Mouse (Mus musculus) midbrain, postnatal 0 days (tissue): ENCODE data around the gene G6pc2. TPM values are rescaled to one million over a fixed set of nuclear protein-coding genes. Genes with fewer than 3 reads are reported as not detected.

Source experiments
- ATAC-seq: fragments of 200-750 bp; cut with Nextera tagmentation; 2 replicates; pipeline ENCODE4 v1.8.0; 2017; ENCODE audit warnings: moderate number of reproducible peaks, mild to moderate bottlenecking, moderate TSS enrichment, moderate library complexity; ENCODE audit not compliant: low FRiP score
- DNase-seq: peaks from one replicate; pipeline ENCODE4 v3.0.0-alpha.2; 2015; ENCODE audit warnings: low spot score
- H3K27ac ChIP-seq: fragments of 300-500 bp; sonication (generic); 2 replicates; pipeline ENCODE4 v1.5.1; 2014; ENCODE audit warnings: low read depth, mild to moderate bottlenecking, low read length, mixed read lengths
- H3K27me3 ChIP-seq: fragments of 300-500 bp; sonication (generic); 2 replicates; pipeline ENCODE4 v1.6.1; 2014; ENCODE audit warnings: low read length, control low read depth, mixed read lengths; ENCODE audit not compliant: insufficient read depth
- H3K36me3 ChIP-seq: fragments of 300-500 bp; sonication (generic); 2 replicates; pipeline ENCODE4 v1.6.1; 2014; ENCODE audit warnings: low read length, control low read depth, mixed read lengths; ENCODE audit not compliant: insufficient read depth
- H3K4me1 ChIP-seq: fragments of 300-500 bp; sonication (generic); 2 replicates; pipeline ENCODE4 v1.6.1; 2014; ENCODE audit warnings: mild to moderate bottlenecking, control low read depth, antibody characterized with exemption, low read length, mixed read lengths; ENCODE audit not compliant: insufficient read depth
- H3K4me2 ChIP-seq: fragments of 300-500 bp; sonication (generic); 2 replicates; pipeline ENCODE4 v1.6.1; 2014; ENCODE audit warnings: low read depth, mild to moderate bottlenecking, low read length, mixed read lengths; ENCODE audit not compliant: poor library complexity, severe bottlenecking
- H3K4me3 ChIP-seq: fragments of 300-500 bp; sonication (generic); 2 replicates; pipeline ENCODE4 v1.5.1; 2014; ENCODE audit warnings: low read depth, mild to moderate bottlenecking, low read length, moderate library complexity
- H3K9ac ChIP-seq: fragments of 300-500 bp; sonication (generic); replicated peaks from 2 replicates; pipeline ENCODE4 v1.6.1; 2014; ENCODE audit warnings: mild to moderate bottlenecking, low read length, moderate library complexity, mixed read lengths; ENCODE audit not compliant: poor library complexity, severe bottlenecking
- H3K9me3 ChIP-seq: fragments of 300-500 bp; sonication (generic); 2 replicates; pipeline ENCODE4 v1.6.1; 2016; ENCODE audit warnings: low read length, control low read depth
- CTCF ChIP-seq: IDR thresholded peaks from 2 replicates; pipeline ENCODE4 v1.5.1; 2016; ENCODE audit warnings: antibody characterized with exemption, mild to moderate bottlenecking
- WGBS: fragments of 180-500 bp; shearing (Covaris S2); extraction: QIAGEN DNeasy Blood & Tissue Kit; methylation state at CpG from one replicate; pipeline ENCODE4 v1.1.7; 2014; 5-methylcytosine and 5-hydroxymethylcytosine counted together
- polyA plus RNA-seq: library from polyadenylated mRNA; unstranded; fragments of >200 nt; fragmentation: Nextera tagmentation; extraction: Ambion mirVana; gene quantifications from 2 replicates; pipeline ENCODE4 v1.2.1, GENCODE M21; 2015
- total RNA-seq: library from RNA; depleted of rRNA; stranded (reverse); fragments of >200 nt; gene quantifications from 2 replicates; pipeline ENCODE4 v1.2.3, GENCODE M21; 2014; rRNA removed

G6pc2 gene
- total and polyA plus RNA-seq, 2 experiments from 2014 or later = 0.17 TPM; not detected in 1

- Histone ChIP-seq H3K27ac (no peak overlapping the region), H3K4me3 (no peak overlapping the region), H3K27me3 (no peaks in the 10 kb centered on the region), H3K36me3 (no peaks in the 10 kb centered on the region), H3K9me3 (no peaks in the 10 kb centered on the region), H3K4me1 (no peaks in the 10 kb centered on the region), H3K4me2 (no peak overlapping the region), H3K9ac (no peak overlapping the region)
- ATAC-seq = no peak
- 25% methylated on average over 2 of the region's 2 CpGs for WGBS
- peak; percentile 67 for DNase-seq
- TF ChIP-seq CTCF = no peak
Observed at GRCm38 (mm10) chr2:69244924-69245323, 34.1 kb downstream of the G6pc2 start.

DNA sequence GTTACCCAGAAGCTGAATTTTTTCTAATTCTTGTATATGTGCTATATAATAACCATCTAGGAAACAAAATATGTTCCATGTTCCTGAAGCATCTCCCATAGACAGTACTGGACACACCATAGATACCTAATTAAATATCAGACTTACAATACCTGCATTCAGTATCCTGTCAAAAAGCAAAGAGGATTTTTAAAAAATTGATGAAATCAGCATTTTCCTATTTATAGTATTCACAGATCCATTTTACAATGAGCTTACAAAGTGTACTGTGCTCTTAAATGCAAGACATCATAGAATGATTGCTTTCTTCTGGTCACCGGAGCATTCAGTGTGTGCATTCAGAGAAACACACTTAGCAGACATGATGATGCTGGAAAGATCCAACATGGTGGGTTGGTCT lies 36.2 kb downstream of the G6pc2 start:
- H3K9me3 ChIP-seq = no peaks in the 10 kb centered on the region
- no peak overlapping the region for H3K4me3 ChIP-seq
- DNase-seq (no peak), ATAC-seq (no peak)
- H3K27me3 ChIP-seq = no peaks in the 10 kb centered on the region
- WGBS = 94% methylated on average over 1 of the region's 1 CpGs
- no peak for TF ChIP-seq CTCF
- no peaks in the 10 kb centered on the region for H3K36me3 ChIP-seq
- H3K4me1 ChIP-seq = no peaks in the 10 kb centered on the region
- no peak overlapping the region for H3K9ac ChIP-seq
- no peak overlapping the region for H3K27ac ChIP-seq
- H3K4me2 ChIP-seq = no peak overlapping the region

DNA sequence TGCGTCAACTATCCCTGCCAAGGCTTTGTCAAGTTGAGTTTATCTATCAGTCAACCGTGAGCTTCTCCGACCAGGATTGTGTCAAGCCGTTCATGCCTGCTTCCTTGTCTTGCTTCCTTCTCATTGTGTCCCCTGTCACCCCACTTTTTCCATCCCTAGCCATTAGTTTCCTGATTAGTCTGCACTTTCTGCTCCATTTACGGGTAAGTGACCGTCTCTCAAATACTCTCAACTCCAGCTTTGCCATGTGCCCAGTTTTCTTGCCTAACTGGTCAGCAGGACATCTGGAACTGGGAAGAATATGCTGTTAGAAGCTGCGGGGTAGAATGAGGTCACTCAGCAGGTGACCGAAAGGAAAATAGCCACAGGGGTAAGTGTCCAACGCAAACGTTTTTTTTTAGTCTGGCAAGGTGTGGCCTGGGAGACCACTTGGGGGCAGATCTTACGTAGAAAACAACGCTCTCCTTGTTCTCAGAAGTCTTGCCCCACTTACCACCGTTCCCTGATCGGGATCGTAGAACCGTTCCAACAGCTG lies 37.4 kb downstream of the G6pc2 start:
- no peak overlapping the region for H3K4me2 ChIP-seq
- H3K4me1 ChIP-seq = no peaks in the 10 kb centered on the region
- no peak overlapping the region for H3K4me3 ChIP-seq
- H3K27me3 ChIP-seq = no peaks in the 10 kb centered on the region
- no peaks in the 10 kb centered on the region for H3K36me3 ChIP-seq
- no peak overlapping the region for H3K27ac ChIP-seq
- WGBS = 59% methylated on average over 16 of the region's 16 CpGs
- H3K9me3 ChIP-seq = no peaks in the 10 kb centered on the region
- H3K9ac ChIP-seq = no peak overlapping the region
- TF ChIP-seq CTCF = no peak
- ATAC-seq (no peak), DNase-seq (peak; percentile 16)

GRCm38 (mm10) chr2:69264069-69264618 lies 53.3 kb downstream of the G6pc2 start:
- H3K27me3 ChIP-seq = no peaks in the 10 kb centered on the region
- ATAC-seq (no peak), DNase-seq (no peak)
- no peak overlapping the region for H3K4me3 ChIP-seq
- no peaks in the 10 kb centered on the region for H3K36me3 ChIP-seq
- H3K27ac ChIP-seq = no peak overlapping the region
- H3K9me3 ChIP-seq = no peaks in the 10 kb centered on the region
- H3K4me1 ChIP-seq = no peaks in the 10 kb centered on the region
- no peak overlapping the region for H3K4me2 ChIP-seq
- no peak for TF ChIP-seq CTCF
- no peak overlapping the region for H3K9ac ChIP-seq

DNA sequence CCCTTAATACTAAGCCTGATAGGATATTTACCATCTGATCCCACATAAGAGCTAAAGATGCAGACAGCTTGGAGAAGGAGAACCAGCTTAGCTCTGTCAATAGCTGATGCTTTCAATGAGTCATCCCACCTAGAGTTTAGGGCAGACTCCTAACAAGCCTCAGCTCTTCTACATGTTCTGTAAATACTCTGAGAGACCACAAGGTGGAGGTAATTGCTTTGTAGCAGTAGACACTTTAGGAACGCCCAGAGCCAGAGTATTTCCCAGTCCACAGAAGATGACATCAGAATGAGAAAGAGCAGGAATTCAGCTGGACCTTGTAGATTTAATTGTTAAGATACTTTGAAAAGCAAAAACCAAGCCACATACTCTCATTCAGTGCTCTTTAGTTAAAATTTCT lies 65.0 kb downstream of the G6pc2 start:
- ATAC-seq (no peak), DNase-seq (peak; percentile 46)
- no peak overlapping the region for H3K27ac ChIP-seq
- H3K4me1 ChIP-seq = no peaks in the 10 kb centered on the region
- H3K9ac ChIP-seq = no peak overlapping the region
- 10% methylated on average over 1 of the region's 1 CpGs for WGBS
- no peak overlapping the region for H3K4me2 ChIP-seq
- no peak overlapping the region for H3K4me3 ChIP-seq
- H3K27me3 ChIP-seq = no peaks in the 10 kb centered on the region
- no peaks in the 10 kb centered on the region for H3K36me3 ChIP-seq
- TF ChIP-seq CTCF = peak; percentile 64
- no peaks in the 10 kb centered on the region for H3K9me3 ChIP-seq

Other genes with a start within 250 kb of the G6pc2 start
- 3.5 and 6.1 TPM in 2 replicates for gene Nostrin, start 75.3 kb upstream of the G6pc2 start, total RNA-seq
- 2.2 and 2.3 TPM in 2 replicates for gene Nostrin, start 75.3 kb upstream of the G6pc2 start, polyA plus RNA-seq
- 5.1 and 8.7 TPM in 2 replicates for gene Spc25, start 4.9 kb upstream of the G6pc2 start, total RNA-seq
- 11.2 and 12.9 TPM in 2 replicates for gene Spc25, start 4.9 kb upstream of the G6pc2 start, polyA plus RNA-seq
- 0.05 TPM in 1 of 2 replicates, not detected in the other for gene Abcb11, start 131.5 kb downstream of the G6pc2 start, total RNA-seq
- gene Abcb11, start 131.5 kb downstream of the G6pc2 start, polyA plus RNA-seq = not detected in 2 replicates
- not detected in 2 replicates for gene Dhrs9, start 169.4 kb downstream of the G6pc2 start, total RNA-seq
- gene Dhrs9, start 169.4 kb downstream of the G6pc2 start, polyA plus RNA-seq = not detected in 2 replicates